Mouse (Mus musculus) spleen, postnatal 10 days (tissue): ENCODE measurements around the gene Colq.

Experiments
- DNase-seq, 2 experiments: peaks; one replicate each; pipeline ENCODE4 v3.0.0; 2021 to 2022; ENCODE audit warnings: low spot score in 2 of 2

The Colq gene

GRCm38 (mm10) chr14:31525040-31525810 lies 65.9 kb downstream of the Colq start:
- DNase-seq = no peak

GRCm38 (mm10) chr14:31521318-31521717 lies 69.8 kb downstream of the Colq start:
- peak in 1 of 2 experiments; percentile 37 for DNase-seq

GRCm38 (mm10) chr14:31519165-31519564 lies 72.0 kb downstream of the Colq start:
- DNase-seq = no peak

- DNase-seq = no peak
Observed at GRCm38 (mm10) chr14:31515895-31516294, 75.2 kb downstream of the Colq start.

GRCm38 (mm10) chr14:31510322-31510721 lies 80.8 kb downstream of the Colq start:
- no peak for DNase-seq

- DNase-seq = no peak
Observed at GRCm38 (mm10) chr14:31509911-31510310, 81.2 kb downstream of the Colq start.

GRCm38 (mm10) chr14:31506456-31506855 lies 84.7 kb downstream of the Colq start:
- DNase-seq = no peak

- no peak for DNase-seq
Observed at GRCm38 (mm10) chr14:31503406-31503805, 87.7 kb downstream of the Colq start.

GRCm38 (mm10) chr14:31499526-31499925 lies 91.6 kb downstream of the Colq start:
- no peak for DNase-seq

GRCm38 (mm10) chr14:31496241-31496646 lies 94.9 kb downstream of the Colq start:
- peak; percentile 30 to 43 for DNase-seq

- DNase-seq = peak in 1 of 2 experiments; percentile 34
Observed at GRCm38 (mm10) chr14:31495538-31495937, 95.6 kb downstream of the Colq start.

- peak; percentile 83 to 92 for DNase-seq
Observed at GRCm38 (mm10) chr14:31494975-31495455, 96.1 kb downstream of the Colq start, which contains the start of gene Mettl6. TSS of gene Mettl6 (minus strand) at chr14:31495040.

- peak in 1 of 2 experiments; percentile 70 for DNase-seq
Observed at GRCm38 (mm10) chr14:31494349-31494974, 96.7 kb downstream of the Colq start, which contains the start of gene Eaf1. TSS of gene Eaf1 (plus strand) at chr14:31494399.

- DNase-seq = peak in 1 of 2 experiments; percentile 23
Observed at GRCm38 (mm10) chr14:31493901-31494300, 97.2 kb downstream of the Colq start.

GRCm38 (mm10) chr14:31488055-31488454 lies 103.1 kb downstream of the Colq start:
- no peak for DNase-seq

- no peak for DNase-seq
Observed at GRCm38 (mm10) chr14:31486465-31486864, 104.7 kb downstream of the Colq start.

GRCm38 (mm10) chr14:31482417-31482816 lies 108.7 kb downstream of the Colq start:
- no peak for DNase-seq

GRCm38 (mm10) chr14:31473297-31473696 lies 117.8 kb downstream of the Colq start:
- DNase-seq = no peak
